Mouse (Mus musculus): Measurements from ENCODE around the gene Tgfb1.

DNA sequence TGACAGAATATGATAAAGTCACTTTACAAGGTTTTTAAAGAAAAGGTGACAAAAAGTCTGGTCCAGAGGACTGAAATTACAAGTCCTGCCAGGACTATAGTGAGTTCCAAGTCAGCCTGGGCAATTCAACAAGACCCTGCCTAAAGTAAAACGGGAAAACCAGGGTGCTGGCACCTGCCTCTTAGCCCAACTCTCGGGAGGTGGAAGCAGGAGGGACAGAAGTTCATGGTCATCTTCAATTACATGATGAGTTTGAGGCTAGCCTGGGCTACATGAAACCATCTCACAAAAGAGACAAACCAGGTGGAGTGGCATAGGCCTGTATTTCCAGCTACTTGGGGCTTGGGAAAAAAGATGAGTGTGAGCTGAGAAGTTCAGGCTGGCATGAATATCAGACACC is 15.1 kb upstream of the Tgfb1 start:
- no peak for TF ChIP-seq GATA1 (IDR thresholded peaks at IDR 0.05; ENCODE audit: borderline replicate concordance, low read length)
- TF ChIP-seq FLI1 (IDR thresholded peaks at IDR 0.05; ENCODE audit: low read length), result no peak
